Mouse (Mus musculus) kidney, postnatal 25 days (tissue): Measurements from ENCODE around the gene Slc39a12.

Experiments
- DNase-seq, 2 experiments: peaks; one replicate each; pipeline ENCODE4 v3.0.0; 2021; ENCODE audit warnings: mixed read lengths in 2 of 2

Slc39a12 gene

GRCm38 (mm10) chr2:14388162-14388561, at the start of gene Slc39a12:
Gene Slc39a12, plus strand, starts transcription at chr2:14388316.
- no peak for DNase-seq

GRCm38 (mm10) chr2:14341652-14342308, 46.3 kb upstream of the Slc39a12 start:
- DNase-seq: peak; percentile 88 to 95

- DNase-seq: no peak
Observed at GRCm38 (mm10) chr2:14342309-14342839, 45.7 kb upstream of the Slc39a12 start.

DNA sequence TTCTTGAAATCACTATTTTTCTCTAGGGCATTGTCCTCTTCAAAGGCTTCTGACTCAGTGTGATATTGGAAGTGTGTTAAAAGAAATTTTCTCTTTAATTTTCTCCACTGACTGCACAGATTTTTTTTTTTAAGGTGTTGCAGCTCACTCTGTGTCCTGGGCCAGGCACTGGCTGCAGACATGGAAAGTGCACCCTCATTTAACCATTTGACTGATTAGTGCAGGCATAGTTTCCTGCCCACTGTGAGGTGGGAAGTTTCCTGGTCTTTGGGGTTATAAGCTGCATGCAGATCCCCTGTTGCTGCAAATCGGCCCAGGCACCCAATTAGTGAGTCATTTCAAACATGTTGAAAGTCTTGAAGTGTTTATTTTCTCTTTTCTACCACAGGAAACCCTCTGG, 740 bp downstream of the Slc39a12 start:
- DNase-seq: no peak

- DNase-seq: no peak
Observed at GRCm38 (mm10) chr2:14390900-14391299, 2.8 kb downstream of the Slc39a12 start.

DNA sequence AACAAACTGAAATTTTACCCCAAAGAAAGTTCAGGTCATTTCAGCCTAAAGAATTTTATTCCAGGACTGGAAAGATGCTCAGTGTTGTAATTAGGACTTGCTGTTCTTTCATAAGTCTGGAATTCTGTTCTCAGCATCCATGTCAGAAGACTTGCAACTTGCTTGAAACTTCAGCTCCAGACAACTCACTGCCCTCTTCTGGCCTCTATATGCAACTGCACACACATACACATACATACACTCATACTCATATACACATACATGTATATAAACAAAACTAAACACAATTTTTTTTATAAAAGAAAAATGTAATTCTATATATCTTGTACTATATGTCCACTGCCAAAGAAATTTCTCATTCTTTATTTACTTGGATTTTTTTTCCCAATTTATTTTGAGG, 14.9 kb downstream of the Slc39a12 start:
- DNase-seq: no peak

GRCm38 (mm10) chr2:14428987-14429386, 40.9 kb downstream of the Slc39a12 start:
- DNase-seq: no peak

DNA sequence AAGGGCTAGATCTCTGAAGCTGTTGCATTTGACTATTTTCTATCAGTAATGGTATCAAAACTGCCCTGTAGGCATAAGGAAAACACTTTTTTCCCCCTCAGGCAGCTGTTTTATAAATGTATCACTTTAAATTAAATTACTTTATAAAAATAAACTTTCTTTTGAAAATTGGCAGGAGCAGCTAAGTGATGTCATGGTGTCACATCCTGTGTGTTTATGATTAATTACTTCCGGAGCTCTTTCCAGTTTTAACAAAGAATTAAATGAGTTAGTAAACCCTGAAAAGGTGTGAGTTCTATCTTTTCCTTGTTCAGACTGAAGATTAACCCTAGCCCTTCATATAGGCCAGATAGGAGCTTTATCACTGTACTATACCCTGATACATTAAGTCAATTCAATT, 59.2 kb downstream of the Slc39a12 start:
- no peak for DNase-seq

GRCm38 (mm10) chr2:14450866-14451265, 62.8 kb downstream of the Slc39a12 start:
- DNase-seq: peak in 1 of 2 experiments; percentile 2

- DNase-seq: peak in 1 of 2 experiments; percentile 11
Observed at GRCm38 (mm10) chr2:14454946-14455631, 67.0 kb downstream of the Slc39a12 start.

DNA sequence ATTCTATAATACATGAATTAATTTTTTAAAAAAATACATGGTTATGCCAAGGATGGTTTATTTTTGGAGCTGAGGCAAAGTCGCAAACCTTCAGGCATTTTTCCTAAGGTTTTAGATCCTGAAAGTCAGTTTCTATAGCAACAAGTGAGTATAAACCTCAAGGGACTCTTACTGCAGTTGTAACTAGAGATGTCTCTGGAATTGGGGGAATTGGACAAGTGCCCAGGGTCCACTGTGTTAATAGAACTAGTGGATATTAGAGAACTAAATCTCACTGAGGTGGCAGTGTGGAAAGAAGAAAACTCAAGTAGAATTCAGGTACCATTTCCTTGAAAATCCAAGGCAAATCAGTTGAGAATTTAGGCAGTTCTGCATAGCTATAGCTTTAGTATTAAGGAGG, 76.3 kb downstream of the Slc39a12 start:
- no peak for DNase-seq

GRCm38 (mm10) chr2:14494132-14494531, 106.0 kb downstream of the Slc39a12 start:
- no peak for DNase-seq

GRCm38 (mm10) chr2:14496150-14496549, 108.0 kb downstream of the Slc39a12 start:
- DNase-seq: no peak

DNA sequence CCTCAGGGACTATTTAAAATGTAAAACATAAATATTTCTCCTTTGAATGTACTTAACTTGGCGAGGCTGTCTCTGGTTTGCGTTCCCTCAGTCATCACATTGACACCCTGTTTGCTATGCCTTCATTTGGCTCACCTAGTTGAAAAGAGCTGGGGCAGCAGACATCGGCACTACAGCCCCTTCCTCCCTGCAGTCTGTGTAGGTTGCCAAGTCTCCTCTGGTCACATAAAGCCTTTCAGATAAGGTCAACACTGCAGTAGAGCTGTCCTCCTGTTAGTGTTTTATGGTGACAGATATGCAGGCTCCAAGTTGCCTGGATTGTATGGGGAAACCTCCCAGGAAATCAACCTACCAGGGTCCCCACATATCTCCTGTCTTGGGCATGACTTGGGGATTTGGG, 114.4 kb downstream of the Slc39a12 start:
- no peak for DNase-seq

- DNase-seq: no peak
Observed at GRCm38 (mm10) chr2:14518237-14518636, 130.1 kb downstream of the Slc39a12 start.

GRCm38 (mm10) chr2:14534325-14535077, 146.4 kb downstream of the Slc39a12 start:
- DNase-seq: no peak

GRCm38 (mm10) chr2:14535246-14535671, 147.1 kb downstream of the Slc39a12 start:
- DNase-seq: no peak

- DNase-seq: no peak
Observed at GRCm38 (mm10) chr2:14537781-14538180, 149.7 kb downstream of the Slc39a12 start.

DNA sequence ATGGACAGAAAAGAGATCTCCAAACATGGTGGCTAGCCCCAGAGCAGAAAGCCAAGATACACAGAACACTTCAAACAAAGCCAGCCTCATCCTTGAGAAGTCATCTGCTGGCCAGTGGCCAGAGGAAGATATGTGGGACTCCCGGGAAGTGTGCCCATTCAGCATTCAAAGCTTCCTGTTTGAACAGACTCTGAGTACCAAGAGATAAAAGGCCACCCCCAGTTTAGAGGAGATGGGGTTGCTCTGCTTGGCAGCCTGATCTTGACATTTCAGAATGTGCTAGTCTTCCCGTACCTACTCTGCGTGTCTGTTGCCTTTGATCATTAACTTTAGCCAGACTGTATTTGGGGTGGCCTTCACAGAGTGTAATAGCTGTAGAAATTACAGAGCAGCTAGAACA, 155.2 kb downstream of the Slc39a12 start:
- peak; percentile 30 to 32 for DNase-seq

DNA sequence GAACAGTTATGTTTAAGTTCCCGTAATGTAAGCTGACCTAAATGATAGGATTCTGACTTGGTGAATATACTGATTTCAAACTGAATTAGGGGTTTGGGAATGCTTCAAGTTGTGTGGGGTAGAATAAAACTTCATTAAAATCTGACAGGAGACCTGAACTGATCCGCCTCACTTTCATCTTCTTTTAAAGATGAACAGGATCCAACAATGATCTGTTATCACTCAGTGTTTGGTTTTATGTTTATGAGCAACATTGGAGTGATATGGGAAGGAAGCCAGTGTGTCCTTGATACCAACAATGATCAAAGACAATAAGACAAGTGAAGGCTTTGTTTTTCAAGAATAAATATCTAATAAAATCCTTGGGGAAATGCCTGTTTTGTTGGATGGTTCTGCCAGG, 155.7 kb downstream of the Slc39a12 start:
- DNase-seq: no peak
